Mouse (Mus musculus): ENCODE measurements around the gene Sorcs1.

- no peak for TF ChIP-seq CTCF (IDR thresholded peaks at IDR 0.05; ENCODE audit: extremely low read depth, insufficient read depth, low read length)
- TF ChIP-seq POLR2A (IDR thresholded peaks at IDR 0.05; ENCODE audit: extremely low read depth, insufficient read depth, low read length), result no peak
Observed at GRCm38 (mm10) chr19:50586182-50586581, 92.3 kb downstream of the Sorcs1 start.

Data from cortical plate, adult 2 months (tissue).